Mouse (Mus musculus): ENCODE data around the gene Exoc2. TPM values are rescaled to one million over a fixed set of nuclear protein-coding genes. Genes with fewer than 3 reads are reported as not detected.
A peak's percentile ranks its signal among the peaks of the same experiment; 100 is the strongest.

Gene Exoc2
- polyA plus RNA-seq, 1 experiment from 2014 or later, result 63.1 TPM

GRCm38 (mm10) chr13:30901387-30902041, 72.4 kb downstream of the Exoc2 start:
- no peaks in the 10 kb centered on the region for H3K27me3 ChIP-seq (ENCODE audit: control insufficient read depth, insufficient read depth, low read length)
- peaks cover 31% of the 10 kb centered on the region for H3K36me3 ChIP-seq (ENCODE audit: control insufficient read depth, insufficient read depth, low read length)
- no peak overlapping the region for H3K9ac ChIP-seq (replicated peaks; ENCODE audit: low read length)
- no peak for ATAC-seq (ENCODE audit: low FRiP score, low TSS enrichment)
- no peaks in the 10 kb centered on the region for H3K9me3 ChIP-seq (ENCODE audit: control insufficient read depth, low read length)
- H3K27ac ChIP-seq (replicated peaks; ENCODE audit: low read depth, low read length), result no peak overlapping the region
- H3K4me2 ChIP-seq (ENCODE audit: low read length), result no peak overlapping the region
- H3K4me3 ChIP-seq (replicated peaks; ENCODE audit: low read depth, low read length), result no peak overlapping the region
- H3K4me1 ChIP-seq (ENCODE audit: control insufficient read depth, insufficient read depth, low read length), result no peaks in the 10 kb centered on the region
- WGBS, result 94% methylated on average over 7 of the region's 7 CpGs
- peak; percentile 46 for DNase-seq

- Histone ChIP-seq H3K36me3 (ENCODE audit: control insufficient read depth, insufficient read depth, low read length) (peaks cover 7% of the 10 kb centered on the region; the same call in 1 of the 2 replicates), H3K4me1 (ENCODE audit: control insufficient read depth, insufficient read depth, low read length) (no peaks in the 10 kb centered on the region), H3K27ac (replicated peaks; ENCODE audit: low read depth, low read length) (no peak overlapping the region), H3K4me2 (ENCODE audit: low read length) (no peak overlapping the region), H3K9ac (replicated peaks; ENCODE audit: low read length) (no peak overlapping the region), H3K27me3 (ENCODE audit: control insufficient read depth, insufficient read depth, low read length) (no peaks in the 10 kb centered on the region), H3K4me3 (replicated peaks; ENCODE audit: low read depth, low read length) (no peak overlapping the region), H3K9me3 (ENCODE audit: control insufficient read depth, low read length) (no peaks in the 10 kb centered on the region)
- ATAC-seq (ENCODE audit: low FRiP score, low TSS enrichment), result no peak
- peak; percentile 8 for DNase-seq
- 55% methylated on average over 6 of the region's 6 CpGs for WGBS
Observed at GRCm38 (mm10) chr13:30894015-30894634, 79.8 kb downstream of the Exoc2 start.

GRCm38 (mm10) chr13:30892315-30892714, 81.6 kb downstream of the Exoc2 start:
- Histone ChIP-seq H3K9me3 (ENCODE audit: control insufficient read depth, low read length) (no peaks in the 10 kb centered on the region), H3K9ac (replicated peaks; ENCODE audit: low read length) (no peak overlapping the region), H3K36me3 (ENCODE audit: control insufficient read depth, insufficient read depth, low read length) (no peaks in the 10 kb centered on the region), H3K4me3 (replicated peaks; ENCODE audit: low read depth, low read length) (no peak overlapping the region), H3K4me2 (ENCODE audit: low read length) (no peak overlapping the region), H3K4me1 (ENCODE audit: control insufficient read depth, insufficient read depth, low read length) (no peaks in the 10 kb centered on the region), H3K27ac (replicated peaks; ENCODE audit: low read depth, low read length) (no peak overlapping the region), H3K27me3 (ENCODE audit: control insufficient read depth, insufficient read depth, low read length) (no peaks in the 10 kb centered on the region)
- DNase-seq, result no peak
- 87% methylated on average over 4 of the region's 4 CpGs for WGBS
- ATAC-seq (ENCODE audit: low FRiP score, low TSS enrichment), result no peak

- no peak overlapping the region for H3K4me3 ChIP-seq (replicated peaks; ENCODE audit: low read depth, low read length)
Observed at GRCm38 (mm10) chr13:30891223-30891622, 82.7 kb downstream of the Exoc2 start.

GRCm38 (mm10) chr13:30888480-30888879, 85.4 kb downstream of the Exoc2 start:
- WGBS, result 12% methylated on average over 3 of the region's 3 CpGs
- Histone ChIP-seq H3K27ac (replicated peaks; ENCODE audit: low read depth, low read length) (no peak overlapping the region), H3K4me2 (ENCODE audit: low read length) (no peak overlapping the region), H3K27me3 (ENCODE audit: control insufficient read depth, insufficient read depth, low read length) (no peaks in the 10 kb centered on the region), H3K36me3 (ENCODE audit: control insufficient read depth, insufficient read depth, low read length) (peaks cover 9% of the 10 kb centered on the region; the same call in 1 of the 2 replicates), H3K4me3 (replicated peaks; ENCODE audit: low read depth, low read length) (no peak overlapping the region), H3K9me3 (ENCODE audit: control insufficient read depth, low read length) (no peaks in the 10 kb centered on the region), H3K4me1 (ENCODE audit: control insufficient read depth, insufficient read depth, low read length) (no peaks in the 10 kb centered on the region), H3K9ac (replicated peaks; ENCODE audit: low read length) (no peak overlapping the region)
- ATAC-seq (ENCODE audit: low FRiP score, low TSS enrichment), result peak; percentile 44; the same call in 1 of the 2 replicates
- peak; percentile 88 for DNase-seq

More at GRCm38 (mm10) chr13:30891223-30891622, 82.7 kb downstream of the Exoc2 start:
- no peaks in the 10 kb centered on the region for H3K9me3 ChIP-seq (ENCODE audit: control insufficient read depth, low read length)
- H3K4me2 ChIP-seq (ENCODE audit: low read length), result no peak overlapping the region
- H3K27me3 ChIP-seq (ENCODE audit: control insufficient read depth, insufficient read depth, low read length), result no peaks in the 10 kb centered on the region
- H3K36me3 ChIP-seq (ENCODE audit: control insufficient read depth, insufficient read depth, low read length), result no peaks in the 10 kb centered on the region
- no peak overlapping the region for H3K27ac ChIP-seq (replicated peaks; ENCODE audit: low read depth, low read length)
- no peak overlapping the region for H3K9ac ChIP-seq (replicated peaks; ENCODE audit: low read length)
- ATAC-seq (ENCODE audit: low FRiP score, low TSS enrichment), result no peak
- WGBS, result 76% methylated on average over 5 of the region's 5 CpGs
- DNase-seq, result no peak
- no peaks in the 10 kb centered on the region for H3K4me1 ChIP-seq (ENCODE audit: control insufficient read depth, insufficient read depth, low read length)

- Histone ChIP-seq H3K4me1 (ENCODE audit: control insufficient read depth, insufficient read depth, low read length) (no peaks in the 10 kb centered on the region), H3K27me3 (ENCODE audit: control insufficient read depth, insufficient read depth, low read length) (no peaks in the 10 kb centered on the region), H3K4me3 (replicated peaks; ENCODE audit: low read depth, low read length) (no peak overlapping the region), H3K36me3 (ENCODE audit: control insufficient read depth, insufficient read depth, low read length) (peaks cover 31% of the 10 kb centered on the region), H3K27ac (replicated peaks; ENCODE audit: low read depth, low read length) (no peak overlapping the region), H3K9ac (replicated peaks; ENCODE audit: low read length) (no peak overlapping the region), H3K4me2 (ENCODE audit: low read length) (no peak overlapping the region), H3K9me3 (ENCODE audit: control insufficient read depth, low read length) (no peaks in the 10 kb centered on the region)
- DNase-seq (no peak), ATAC-seq (ENCODE audit: low FRiP score, low TSS enrichment) (no peak)
- 97% methylated on average over 5 of the region's 5 CpGs for WGBS
Observed at GRCm38 (mm10) chr13:30880310-30880709, 93.6 kb downstream of the Exoc2 start.

- 98% methylated on average over 1 of the region's 1 CpGs for WGBS
- DNase-seq (no peak), ATAC-seq (ENCODE audit: low FRiP score, low TSS enrichment) (no peak)
- Histone ChIP-seq H3K4me1 (ENCODE audit: control insufficient read depth, insufficient read depth, low read length) (no peaks in the 10 kb centered on the region), H3K9me3 (ENCODE audit: control insufficient read depth, low read length) (no peaks in the 10 kb centered on the region), H3K27me3 (ENCODE audit: control insufficient read depth, insufficient read depth, low read length) (no peaks in the 10 kb centered on the region), H3K36me3 (ENCODE audit: control insufficient read depth, insufficient read depth, low read length) (peaks cover 30% of the 10 kb centered on the region), H3K27ac (replicated peaks; ENCODE audit: low read depth, low read length) (no peak overlapping the region), H3K4me2 (ENCODE audit: low read length) (no peak overlapping the region), H3K4me3 (replicated peaks; ENCODE audit: low read depth, low read length) (no peak overlapping the region), H3K9ac (replicated peaks; ENCODE audit: low read length) (no peak overlapping the region)
Observed at GRCm38 (mm10) chr13:30879871-30880270, 94.0 kb downstream of the Exoc2 start.

- no peaks in the 10 kb centered on the region for H3K27me3 ChIP-seq (ENCODE audit: control insufficient read depth, insufficient read depth, low read length)
- H3K9ac ChIP-seq (replicated peaks; ENCODE audit: low read length), result no peak overlapping the region
- H3K4me2 ChIP-seq (ENCODE audit: low read length), result no peak overlapping the region
- no peak for DNase-seq
- H3K4me1 ChIP-seq (ENCODE audit: control insufficient read depth, insufficient read depth, low read length), result no peaks in the 10 kb centered on the region
- 94% methylated on average over 3 of the region's 3 CpGs for WGBS
- no peaks in the 10 kb centered on the region for H3K9me3 ChIP-seq (ENCODE audit: control insufficient read depth, low read length)
- peaks cover 48% of the 10 kb centered on the region for H3K36me3 ChIP-seq (ENCODE audit: control insufficient read depth, insufficient read depth, low read length)
- no peak overlapping the region for H3K4me3 ChIP-seq (replicated peaks; ENCODE audit: low read depth, low read length)
- H3K27ac ChIP-seq (replicated peaks; ENCODE audit: low read depth, low read length), result no peak overlapping the region
- no peak for ATAC-seq (ENCODE audit: low FRiP score, low TSS enrichment)
Observed at GRCm38 (mm10) chr13:30875825-30876224, 98.1 kb downstream of the Exoc2 start.

- Histone ChIP-seq H3K4me3 (replicated peaks; ENCODE audit: low read depth, low read length) (no peak overlapping the region), H3K9ac (replicated peaks; ENCODE audit: low read length) (no peak overlapping the region), H3K4me2 (ENCODE audit: low read length) (no peak overlapping the region), H3K27ac (replicated peaks; ENCODE audit: low read depth, low read length) (no peak overlapping the region), H3K4me1 (ENCODE audit: control insufficient read depth, insufficient read depth, low read length) (no peaks in the 10 kb centered on the region), H3K27me3 (ENCODE audit: control insufficient read depth, insufficient read depth, low read length) (no peaks in the 10 kb centered on the region), H3K36me3 (ENCODE audit: control insufficient read depth, insufficient read depth, low read length) (peaks cover 47% of the 10 kb centered on the region), H3K9me3 (ENCODE audit: control insufficient read depth, low read length) (no peaks in the 10 kb centered on the region)
- WGBS, result 64% methylated on average over 1 of the region's 1 CpGs
- ATAC-seq (ENCODE audit: low FRiP score, low TSS enrichment) (no peak), DNase-seq (no peak)
Observed at GRCm38 (mm10) chr13:30873472-30873871, 100.4 kb downstream of the Exoc2 start.

Measured in midbrain, embryonic 14.5 days (tissue).